Mouse (Mus musculus) CH12.LX (cell line): Measurements from ENCODE around the gene Vps53.

ENCODE experiments used
- CTCF ChIP-seq, 2 experiments: IDR thresholded peaks in 1 of 2; conservative IDR thresholded peaks in 1 of 2; 2 replicates each; pipeline ENCODE4 v1.5.1; 2011 to 2012; ENCODE audit warnings: low read depth in 2 of 2, low read length in 2 of 2, improper control_type of control experiment in 1 of 2, inconsistent platforms in 1 of 2, mild to moderate bottlenecking in 1 of 2, moderate library complexity in 1 of 2
- E2F4 ChIP-seq: IDR thresholded peaks from 2 replicates; pipeline ENCODE4 v1.6.1; 2011; ENCODE audit warnings: low read depth, low read length, improper control_type of control experiment; ENCODE audit not compliant: insufficient replicate concordance
- EP300 ChIP-seq: IDR thresholded peaks from 2 replicates; pipeline ENCODE4 v1.6.1; 2011; ENCODE audit warnings: low read length, improper control_type of control experiment
- KAT2A ChIP-seq: IDR thresholded peaks from 2 replicates; pipeline ENCODE4 v1.6.1; 2012; ENCODE audit warnings: low read length, improper control_type of control experiment, inconsistent platforms; ENCODE audit not compliant: insufficient replicate concordance
- MAX ChIP-seq: IDR thresholded peaks from 2 replicates; pipeline ENCODE4 v1.6.1; 2011; ENCODE audit warnings: low read length, improper control_type of control experiment
- POLR2A ChIP-seq: IDR thresholded peaks from 2 replicates; pipeline ENCODE4 v1.6.1; 2011; ENCODE audit warnings: low read depth, mild to moderate bottlenecking, improper control_type of control experiment, low read length
- RCOR1 ChIP-seq: conservative IDR thresholded peaks from 2 replicates; pipeline ENCODE4 v1.6.1; 2012; ENCODE audit warnings: low read depth, mild to moderate bottlenecking, inconsistent platforms, low read length, improper control_type of control experiment
- TCF12 ChIP-seq: IDR thresholded peaks from 2 replicates; pipeline ENCODE4 v1.6.1; 2014; ENCODE audit warnings: low read depth, mild to moderate bottlenecking, inconsistent platforms, low read length, improper control_type of control experiment
- ZMIZ1 ChIP-seq: IDR thresholded peaks from 2 replicates; pipeline ENCODE4 v1.6.1; 2012; ENCODE audit warnings: low read depth, mild to moderate bottlenecking, inconsistent platforms, low read length, improper control_type of control experiment
- ZNF384 ChIP-seq: IDR thresholded peaks from 2 replicates; pipeline ENCODE4 v1.6.1; 2012; ENCODE audit warnings: low read depth, low read length, improper control_type of control experiment, inconsistent platforms

DNA sequence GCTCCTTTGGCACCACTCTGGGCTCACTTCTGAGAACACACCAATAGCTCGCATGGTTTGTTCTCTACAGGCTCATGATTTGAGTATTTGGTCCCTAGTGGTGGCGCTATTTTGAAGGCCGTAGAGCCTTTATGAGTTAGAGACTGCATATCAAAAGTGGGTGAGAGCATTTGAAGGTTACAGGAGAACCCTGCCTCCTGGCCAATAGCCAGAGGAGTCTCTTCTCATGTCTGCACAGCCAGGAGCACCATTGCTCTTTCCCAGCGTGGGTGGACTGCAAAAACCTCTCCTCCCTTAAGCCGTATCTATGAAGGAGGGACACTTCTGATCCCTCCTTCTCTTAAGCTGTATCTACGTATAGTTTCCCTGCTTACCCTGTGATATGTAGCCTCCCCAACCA lies 102.1 kb downstream of the Vps53 start:
- TF ChIP-seq E2F4 (no peak), EP300 (no peak), RCOR1 (no peak), TCF12 (no peak), CTCF (conservative IDR thresholded peaks at IDR 0.05 in 1 of 2, IDR thresholded peaks at IDR 0.05 in 1 of 2; ENCODE audit: low read depth in 2 of 2, low read length in 2 of 2) (no peak), MAX (no peak), POLR2A (no peak), ZMIZ1 (no peak), KAT2A (no peak), ZNF384 (no peak)
